8 mouse cellular contexts compared by ENCODE assay signal in the genomic region with DNA sequence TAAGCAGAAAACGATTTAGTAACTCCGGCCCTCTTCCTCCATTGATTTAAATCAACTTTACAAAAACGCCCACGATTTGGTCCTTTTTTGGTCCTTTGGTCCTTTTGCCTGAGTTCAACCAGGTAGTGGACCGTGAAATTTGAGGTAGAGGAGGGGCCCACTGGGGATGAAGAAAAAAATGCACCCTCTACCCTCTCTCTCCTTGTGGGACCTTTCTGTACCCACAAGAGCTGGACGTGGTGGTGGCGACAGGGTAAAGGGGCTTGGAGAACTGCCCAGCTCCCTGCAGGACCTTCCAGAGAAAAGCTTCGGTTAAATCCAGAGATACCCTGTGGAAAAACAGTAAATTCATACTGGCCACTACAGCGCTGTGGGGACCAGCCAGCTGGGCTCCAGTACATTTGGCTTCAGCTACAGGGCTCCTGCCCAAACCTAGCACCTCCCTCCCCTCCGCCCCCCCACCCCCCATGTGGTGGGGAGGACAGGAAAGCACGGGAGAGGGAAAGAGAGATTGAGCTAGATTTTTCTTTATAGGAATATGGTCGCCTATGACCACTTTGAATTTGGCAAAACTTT. TPM values are rescaled to one million over a fixed set of nuclear protein-coding genes. Genes with fewer than 3 reads are reported as not detected.
DNase-seq lines count a peak whose midpoint lies in the region; ATAC-seq lines count a peak whose summit lies in the region.

No protein-coding gene starts in this region.

- H3K4me2 ChIP-seq in forebrain, embryonic 13.5 days = peak overlapping the region; percentile 75
- 0 out of 2 replicates have a peak overlapping the region, but pooled peaks have one; percentile 79 for H3K4me2 ChIP-seq in neural tube, embryonic 12.5 days (replicated peaks)
- H3K4me2 ChIP-seq in kidney, embryonic 15.5 days = peak overlapping the region; percentile 86

- no peaks in the 10 kb centered on the region for H3K36me3 ChIP-seq in forebrain, embryonic 13.5 days (ENCODE audit: poor library complexity, severe bottlenecking)
- no peaks in the 10 kb centered on the region for H3K36me3 ChIP-seq in forebrain, embryonic 10.5 days (replicated peaks)
- H3K36me3 ChIP-seq in neural tube, embryonic 12.5 days = no peaks in the 10 kb centered on the region
- no peaks in the 10 kb centered on the region for H3K36me3 ChIP-seq in kidney, embryonic 15.5 days

- no peaks in the 10 kb centered on the region for H3K9me3 ChIP-seq in forebrain, embryonic 13.5 days (replicated peaks)
- H3K9me3 ChIP-seq in forebrain, embryonic 10.5 days = no peaks in the 10 kb centered on the region
- H3K9me3 ChIP-seq in neural tube, embryonic 12.5 days = no peaks in the 10 kb centered on the region
- no peaks in the 10 kb centered on the region for H3K9me3 ChIP-seq in kidney, embryonic 15.5 days (replicated peaks)

- ATAC-seq in forebrain, embryonic 13.5 days = no peak
- no peak for ATAC-seq in neural tube, embryonic 12.5 days (ENCODE audit: low FRiP score, low read depth)
- no peak for ATAC-seq in kidney, embryonic 15.5 days (replicated peaks; ENCODE audit: low FRiP score)

- peaks cover 66% of the 10 kb centered on the region for H3K27me3 ChIP-seq in forebrain, embryonic 13.5 days
- H3K27me3 ChIP-seq in forebrain, embryonic 10.5 days (ENCODE audit: poor library complexity, severe bottlenecking) = peaks cover 89% of the 10 kb centered on the region
- H3K27me3 ChIP-seq in neural tube, embryonic 12.5 days (replicated peaks) = peaks cover 67% of the 10 kb centered on the region
- peaks cover 74% of the 10 kb centered on the region for H3K27me3 ChIP-seq in kidney, embryonic 15.5 days

- H3K27ac ChIP-seq in forebrain, embryonic 13.5 days = no peak overlapping the region
- H3K27ac ChIP-seq in forebrain, embryonic 10.5 days = no peak overlapping the region
- H3K27ac ChIP-seq in neural tube, embryonic 12.5 days = no peak overlapping the region
- H3K27ac ChIP-seq in kidney, embryonic 15.5 days = no peak overlapping the region

- no peak overlapping the region for H3K9ac ChIP-seq in forebrain, embryonic 13.5 days
- no peak overlapping the region for H3K9ac ChIP-seq in neural tube, embryonic 12.5 days
- no peak overlapping the region for H3K9ac ChIP-seq in kidney, embryonic 15.5 days

- peaks cover 17% of the 10 kb centered on the region for H3K4me1 ChIP-seq in forebrain, embryonic 13.5 days
- peaks cover 21% of the 10 kb centered on the region for H3K4me1 ChIP-seq in forebrain, embryonic 10.5 days
- H3K4me1 ChIP-seq in neural tube, embryonic 12.5 days = peaks cover 16% of the 10 kb centered on the region
- H3K4me1 ChIP-seq in kidney, embryonic 15.5 days = peaks cover 31% of the 10 kb centered on the region

- whole genome bisulfite sequencing in forebrain, embryonic 13.5 days = 24% methylated on average over 12 of the region's 12 CpGs
- 37% methylated on average over 12 of the region's 12 CpGs for WGBS in forebrain, embryonic 10.5 days
- 29% methylated on average over 12 of the region's 12 CpGs for WGBS in neural tube, embryonic 12.5 days
- WGBS in kidney, embryonic 15.5 days = 30% methylated on average over 12 of the region's 12 CpGs

- H3K4me3 ChIP-seq in forebrain, embryonic 13.5 days = peak overlapping the region; percentile 49; the same call in 1 of the 2 replicates
- H3K4me3 ChIP-seq in forebrain, embryonic 10.5 days = no peak overlapping the region
- no peak overlapping the region for H3K4me3 ChIP-seq in neural tube, embryonic 12.5 days
- H3K4me3 ChIP-seq in kidney, embryonic 15.5 days (replicated peaks) = peak overlapping the region; percentile 51

- DNase-seq in forebrain, embryonic 10.5 days (ENCODE audit: extremely low spot score, low spot score) = no peak
- no peak for DNase-seq in neural tube, embryonic 10.5 days (ENCODE audit: extremely low spot score, low spot score)
- no peak for DNase-seq in thymus, postnatal 25 days
- DNase-seq in urinary bladder, postnatal 4 days (ENCODE audit: low spot score in 2 of 2) = no peak
- no peak for DNase-seq in cerebellum, adult 11 months

RNA-seq across cellular contexts. Expression of a gene that starts 1.4 kb away (rescaled TPM):
- 9.3 and 9.7 TPM in 2 replicates for polyA plus RNA-seq in forebrain, embryonic 13.5 days (2015; fragmentation: Nextera tagmentation; extraction: Ambion mirVana)
- polyA plus RNA-seq in forebrain, embryonic 10.5 days (2016; fragmentation: Nextera tagmentation; extraction: Ambion mirVana) = 1.4 and 2.1 TPM in 2 replicates
- 7.9 and 13.8 TPM in 2 replicates for polyA plus RNA-seq in neural tube, embryonic 12.5 days (2016; fragmentation: Nextera tagmentation; extraction: Ambion mirVana)
- 13.4 and 14.3 TPM in 2 replicates for polyA plus RNA-seq in kidney, embryonic 15.5 days (2015; fragmentation: Nextera tagmentation; extraction: Ambion mirVana)

Comparison
In these comparisons a context has a peak if more than half of its experiments do, and no peak if none do; other contexts are left out.
1. H3K4me3 ChIP-seq: peak in forebrain, embryonic 13.5 days (single experiment) and kidney, embryonic 15.5 days (single experiment); none in forebrain, embryonic 10.5 days (single experiment) and neural tube, embryonic 12.5 days (single experiment).
2. Peak in every context shown above with its lines, with median percentiles within 50 percentile points of each other: H3K4me2 ChIP-seq.